Mouse (Mus musculus) erythroblast, embryonic 14.5 days (primary cell): ENCODE measurements around the gene C3.

Experiments used
- GATA1 ChIP-seq: IDR thresholded peaks from 2 replicates; pipeline ENCODE4 v1.6.1; 2012; ENCODE audit warnings: low read length, inconsistent platforms, mixed read lengths
- TAL1 ChIP-seq: IDR thresholded peaks from 3 replicates; pipeline ENCODE4 v1.6.1; 2012; ENCODE audit warnings: low read length, inconsistent platforms, mixed read lengths

- no peak for TF ChIP-seq GATA1
- TF ChIP-seq TAL1 = no peak
Observed at GRCm38 (mm10) chr17:57231321-57231771, 3.4 kb upstream of the C3 start.
